Mouse (Mus musculus) midbrain, embryonic 15.5 days (tissue): ENCODE measurements around the gene Ugt1a8. TPM values are rescaled to one million over a fixed set of nuclear protein-coding genes. Genes with fewer than 3 reads are reported as not detected.
"Not testable (repeated sequence)": the region's sequence is repeated elsewhere in the genome, so short reads cannot be mapped to it uniquely, and the experiment has no call there.

ENCODE experiments used
- ATAC-seq: fragments of 200-750 bp; cut with Nextera tagmentation; replicated peaks from 2 replicates; pipeline ENCODE4 v1.8.0; 2017; ENCODE audit warnings: moderate TSS enrichment
- H3K27ac ChIP-seq: fragments of 300-500 bp; sonication (generic); 2 replicates; pipeline ENCODE4 v1.5.1; 2015; ENCODE audit warnings: mild to moderate bottlenecking, inconsistent platforms
- H3K27me3 ChIP-seq: fragments of 300-500 bp; sonication (generic); replicated peaks from 2 replicates; pipeline ENCODE4 v1.6.1; 2015; ENCODE audit warnings: inconsistent platforms
- H3K36me3 ChIP-seq: fragments of 300-500 bp; sonication (generic); replicated peaks from 2 replicates; pipeline ENCODE4 v1.6.1; 2015; ENCODE audit warnings: inconsistent platforms
- H3K4me1 ChIP-seq: fragments of 300-500 bp; sonication (generic); 2 replicates; pipeline ENCODE4 v1.6.1; 2015; ENCODE audit warnings: inconsistent platforms
- H3K4me2 ChIP-seq: fragments of 300-500 bp; sonication (generic); 2 replicates; pipeline ENCODE4 v1.6.1; 2015; ENCODE audit warnings: inconsistent platforms, mild to moderate bottlenecking, moderate library complexity
- H3K4me3 ChIP-seq: fragments of 300-500 bp; sonication (generic); 2 replicates; pipeline ENCODE4 v1.5.1; 2015; ENCODE audit warnings: mild to moderate bottlenecking, inconsistent platforms
- H3K9ac ChIP-seq: fragments of 300-500 bp; sonication (generic); 2 replicates; pipeline ENCODE4 v1.6.1; 2015; ENCODE audit warnings: mild to moderate bottlenecking, inconsistent platforms
- H3K9me3 ChIP-seq: fragments of 300-500 bp; sonication (generic); 2 replicates; pipeline ENCODE4 v1.6.1; 2016; ENCODE audit warnings: inconsistent platforms
- WGBS: fragments of 180-500 bp; shearing (Covaris S2); methylation state at CpG from one replicate; pipeline ENCODE4 v1.1.7; 2015; ENCODE audit warnings: mixed read lengths; 5-methylcytosine and 5-hydroxymethylcytosine counted together
- polyA plus RNA-seq: library from polyadenylated mRNA; unstranded; fragments of >200 nt; fragmentation: Nextera tagmentation; extraction: Ambion mirVana; gene quantifications from 2 replicates; pipeline ENCODE4 v1.2.1, GENCODE M21; 2015

Gene Ugt1a8
- polyA plus RNA-seq, 1 experiment from 2014 or later, result not detected

DNA sequence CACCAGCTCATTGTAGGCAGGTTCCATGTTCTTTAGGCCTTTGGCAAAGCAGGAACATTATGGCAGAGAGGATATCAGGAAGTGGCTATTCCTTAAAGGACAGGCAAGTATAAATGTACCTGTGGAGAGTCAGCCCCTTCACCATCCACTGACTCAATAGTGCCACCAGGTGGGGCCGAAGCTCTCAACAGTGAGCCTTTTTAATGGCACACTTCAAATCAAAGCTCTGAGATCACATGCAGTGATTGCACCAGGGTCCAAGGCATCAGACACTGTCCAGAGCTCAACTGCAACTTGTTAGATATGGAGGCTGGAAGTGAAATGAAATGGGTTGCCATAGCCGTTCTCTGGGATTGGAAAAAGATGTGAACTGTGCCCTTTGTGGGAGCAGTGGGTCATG is 57.7 kb downstream of the Ugt1a8 start:
- 78% methylated on average over 2 of the region's 2 CpGs for WGBS
- ATAC-seq, result not testable (repeated sequence)

DNA sequence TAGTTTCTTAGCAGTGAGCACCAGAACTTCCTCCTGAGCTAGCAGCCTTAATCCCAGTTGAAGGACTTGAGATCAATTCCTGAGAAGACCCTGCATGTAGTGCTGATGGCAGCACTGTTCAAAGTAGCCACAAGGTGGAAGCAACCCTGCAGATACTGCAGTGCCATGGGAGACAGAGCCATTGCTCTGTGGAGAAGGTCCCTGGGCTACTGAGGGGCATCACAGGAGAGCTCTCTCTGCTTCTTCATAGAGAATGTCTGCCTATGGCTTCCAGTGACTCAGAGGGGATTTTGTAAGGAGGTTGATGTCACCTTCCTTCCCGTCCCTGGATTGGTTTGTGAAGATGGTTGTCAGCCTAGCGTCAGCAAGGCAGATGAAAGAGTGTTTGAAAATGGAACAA is 62.5 kb downstream of the Ugt1a8 start:
- not testable (repeated sequence) for H3K9me3 ChIP-seq, H3K36me3 ChIP-seq, H3K4me3 ChIP-seq, H3K9ac ChIP-seq, H3K27ac ChIP-seq, H3K27me3 ChIP-seq, H3K4me1 ChIP-seq, ATAC-seq, H3K4me2 ChIP-seq
- WGBS, result 75% methylated on average over 2 of the region's 2 CpGs

More for the DNA sequence above, 57.7 kb downstream of the Ugt1a8 start:
- H3K36me3 ChIP-seq, H3K4me1 ChIP-seq, H3K9ac ChIP-seq, H3K4me3 ChIP-seq, H3K9me3 ChIP-seq, H3K27me3 ChIP-seq, H3K4me2 ChIP-seq, H3K27ac ChIP-seq: not testable (repeated sequence)

DNA sequence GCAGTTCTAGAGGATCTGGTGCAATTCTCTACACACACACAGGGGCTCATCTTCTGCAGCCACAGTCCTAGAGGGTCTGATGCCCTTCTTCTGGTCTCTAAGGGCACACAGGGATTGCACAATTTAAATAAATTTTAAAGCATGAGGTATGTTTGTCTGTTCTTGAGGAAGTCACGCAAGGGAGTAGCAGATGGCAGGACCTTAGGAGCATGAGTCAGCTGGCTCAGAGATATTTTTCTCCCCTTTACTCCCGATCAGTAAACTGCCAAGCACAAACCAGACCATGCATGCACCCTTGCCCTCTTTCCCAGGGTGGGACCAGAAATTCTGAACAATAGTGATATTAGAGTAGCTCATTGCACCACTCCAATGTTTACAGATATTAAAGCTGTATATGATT is 70.8 kb downstream of the Ugt1a8 start:
- no peaks in the 10 kb centered on the region for H3K4me1 ChIP-seq
- no peak overlapping the region for H3K9ac ChIP-seq
- H3K27me3 ChIP-seq, result no peaks in the 10 kb centered on the region
- H3K27ac ChIP-seq, result no peak overlapping the region
- ATAC-seq, result no peak
- no peak overlapping the region for H3K4me3 ChIP-seq
- no peak overlapping the region for H3K4me2 ChIP-seq
- 82% methylated on average over 2 of the region's 2 CpGs for WGBS
- H3K36me3 ChIP-seq, result no peaks in the 10 kb centered on the region
- no peaks in the 10 kb centered on the region for H3K9me3 ChIP-seq

DNA sequence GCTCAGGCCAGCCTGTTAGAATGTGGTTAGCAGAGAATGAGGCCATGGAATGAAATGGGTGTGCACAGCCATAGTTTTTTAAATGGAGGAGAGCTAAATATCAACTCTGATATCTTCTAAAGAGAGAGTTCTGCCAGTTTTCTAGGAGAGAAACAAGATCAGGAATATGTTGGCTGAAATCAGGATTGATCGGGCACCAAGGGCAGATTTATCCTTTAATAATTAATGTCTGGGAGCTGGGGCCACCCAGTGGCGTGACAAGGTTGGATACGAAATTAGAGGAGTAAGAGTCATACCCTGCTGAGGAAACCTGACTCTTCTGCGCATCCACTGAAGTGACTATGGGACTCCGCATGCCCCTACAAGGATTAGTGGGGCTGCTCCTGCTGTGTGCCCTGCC is 78.1 kb downstream of the Ugt1a8 start, which contains the start of gene Ugt1a5:
Gene Ugt1a5 (plus strand): TSS at position 302 of the 400 bp plus-strand sequence.
- Histone ChIP-seq H3K4me3 (no peak within 1 kb of the TSS), H3K27me3 (no peaks in the 10 kb centered on the region), H3K36me3 (no peaks in the 10 kb centered on the region), H3K4me1 (no peaks in the 10 kb centered on the region), H3K9ac (no peak within 1 kb of the TSS), H3K27ac (no peak within 1 kb of the TSS), H3K9me3 (no peaks in the 10 kb centered on the region), H3K4me2 (no peak within 1 kb of the TSS)
- 82% methylated on average over 5 of the region's 5 CpGs for WGBS
- no peak for ATAC-seq

DNA sequence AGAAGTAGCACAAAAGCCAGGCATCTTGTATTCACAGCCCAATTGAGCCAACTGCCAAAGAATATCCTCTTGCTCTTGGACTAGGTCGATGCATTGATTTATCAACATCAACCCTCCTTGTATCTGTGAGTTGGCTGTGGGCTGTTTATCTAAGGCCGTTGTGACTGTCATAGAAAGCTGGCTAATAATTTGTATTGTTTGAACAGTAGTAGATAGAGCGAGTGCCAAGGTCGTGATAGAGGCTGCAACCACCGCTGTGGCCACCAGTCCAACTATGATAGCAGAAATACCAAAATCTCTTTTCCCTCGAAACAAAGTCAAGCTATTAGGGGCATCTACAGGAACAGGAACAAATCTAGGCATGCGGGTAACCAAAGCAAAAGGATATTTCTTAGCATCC is 84.6 kb downstream of the Ugt1a8 start:
- not testable (repeated sequence) for H3K4me2 ChIP-seq, H3K4me3 ChIP-seq, H3K27me3 ChIP-seq, H3K9me3 ChIP-seq, H3K4me1 ChIP-seq, ATAC-seq, H3K27ac ChIP-seq, H3K9ac ChIP-seq, H3K36me3 ChIP-seq
- WGBS, result 85% methylated on average over 7 of the region's 7 CpGs

DNA sequence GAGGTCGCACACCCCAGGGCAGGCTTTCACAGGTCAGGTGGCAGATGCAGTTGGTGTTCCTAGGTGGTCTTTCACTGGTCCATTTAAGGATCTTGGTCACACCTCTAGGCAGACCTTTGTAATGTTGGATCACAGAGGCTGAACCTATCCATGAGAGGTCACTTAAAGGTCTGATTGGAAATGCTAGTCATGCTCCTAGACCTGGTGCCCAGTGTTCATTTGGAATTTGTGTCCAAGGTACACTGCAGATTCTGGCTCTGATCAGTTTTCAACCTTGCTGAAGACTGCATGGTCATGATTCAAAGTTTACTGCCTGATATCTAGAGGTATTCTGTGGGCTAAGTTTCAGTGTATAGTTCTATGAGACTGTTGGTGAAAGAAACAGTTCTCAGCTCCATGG is 92.0 kb downstream of the Ugt1a8 start:
- no peak for ATAC-seq
- 96% methylated on average over 1 of the region's 1 CpGs for WGBS
- Histone ChIP-seq H3K9me3 (peaks cover 2% of the 10 kb centered on the region; the same call in 1 of the 2 replicates), H3K27ac (no peak overlapping the region), H3K4me3 (no peak overlapping the region), H3K36me3 (no peaks in the 10 kb centered on the region), H3K9ac (no peak overlapping the region), H3K4me1 (no peaks in the 10 kb centered on the region), H3K4me2 (no peak overlapping the region), H3K27me3 (no peaks in the 10 kb centered on the region)

DNA sequence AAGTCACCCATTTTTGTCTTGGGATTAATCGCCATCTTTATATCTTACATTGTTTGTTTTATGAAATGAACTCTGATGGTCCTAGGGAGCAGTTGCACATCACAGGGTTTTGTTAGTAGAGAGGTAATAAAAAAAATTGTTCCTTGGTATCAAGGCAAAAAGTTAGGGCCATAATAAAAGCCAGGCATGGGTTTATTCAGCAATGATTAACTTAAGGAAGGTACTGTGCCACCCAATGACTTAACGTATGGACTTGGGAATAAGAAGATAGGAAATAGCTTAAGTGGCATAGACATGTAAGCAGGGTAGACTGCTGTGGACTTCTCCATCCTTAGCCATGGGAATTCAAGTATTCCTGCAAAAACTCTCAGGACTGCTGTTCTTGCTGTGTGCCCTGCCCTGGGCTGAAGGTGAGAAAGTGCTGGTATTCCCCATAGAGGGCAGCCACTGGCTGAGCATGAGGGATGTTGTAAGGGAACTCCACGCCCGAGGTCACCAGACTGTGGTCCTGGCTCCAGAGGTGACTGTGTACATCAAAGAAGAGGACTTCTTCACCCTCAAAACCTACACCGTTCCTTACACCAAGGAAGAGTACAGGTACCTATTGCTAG is 98.8 kb downstream of the Ugt1a8 start:
- ATAC-seq, result no peak
- no peaks in the 10 kb centered on the region for H3K27me3 ChIP-seq
- no peak overlapping the region for H3K4me3 ChIP-seq
- no peak overlapping the region for H3K9ac ChIP-seq
- no peaks in the 10 kb centered on the region for H3K9me3 ChIP-seq
- H3K4me2 ChIP-seq, result no peak overlapping the region
- H3K36me3 ChIP-seq, result no peaks in the 10 kb centered on the region
- 88% methylated on average over 5 of the region's 5 CpGs for WGBS
- H3K4me1 ChIP-seq, result no peaks in the 10 kb centered on the region
- no peak overlapping the region for H3K27ac ChIP-seq

DNA sequence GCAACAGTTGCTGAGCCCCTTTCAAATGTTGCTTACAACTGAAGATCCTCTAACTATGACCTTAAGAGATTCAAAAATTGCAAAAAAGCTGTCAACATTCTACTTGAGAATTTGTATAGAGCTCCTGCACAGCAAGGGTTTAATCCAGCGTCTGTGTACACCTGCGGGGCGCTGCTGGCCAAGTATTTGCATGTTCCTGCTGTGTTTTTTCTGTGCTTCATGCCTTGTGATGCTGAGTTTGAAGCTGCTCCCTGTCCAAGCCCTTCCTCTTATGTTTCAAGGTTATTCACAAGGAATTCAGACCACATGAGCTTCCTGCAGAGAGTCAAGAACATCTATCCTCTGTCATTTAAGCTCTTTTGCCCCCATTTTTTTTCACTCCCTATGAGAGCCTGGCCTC is 104.5 kb downstream of the Ugt1a8 start:
- H3K4me2 ChIP-seq, result no peak overlapping the region
- H3K9ac ChIP-seq, result no peak overlapping the region
- no peaks in the 10 kb centered on the region for H3K36me3 ChIP-seq
- H3K4me3 ChIP-seq, result no peak overlapping the region
- no peaks in the 10 kb centered on the region for H3K27me3 ChIP-seq
- H3K9me3 ChIP-seq, result no peaks in the 10 kb centered on the region
- no peak overlapping the region for H3K27ac ChIP-seq
- no peak for ATAC-seq
- WGBS, result 73% methylated on average over 3 of the region's 3 CpGs
- H3K4me1 ChIP-seq, result no peaks in the 10 kb centered on the region

DNA sequence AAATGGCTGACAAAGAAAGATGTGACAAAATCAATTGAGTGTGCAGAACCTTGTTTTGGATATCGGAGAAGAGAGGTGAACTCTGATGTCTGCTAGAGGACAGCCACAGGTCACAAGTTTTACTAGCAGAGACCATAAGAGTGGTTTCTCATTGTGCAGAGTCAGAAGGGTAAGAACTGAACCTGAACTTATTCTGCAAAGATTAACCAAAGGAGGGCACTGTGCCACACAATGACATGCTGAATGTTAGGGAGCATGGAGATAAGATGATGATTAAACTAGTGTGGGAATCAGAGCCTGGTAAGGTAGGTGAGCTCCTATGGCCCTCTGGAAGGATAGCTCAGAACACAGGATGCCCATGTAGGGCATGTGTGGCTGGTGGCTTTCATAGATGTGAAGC is 108.1 kb downstream of the Ugt1a8 start:
- Histone ChIP-seq H3K9ac (no peak overlapping the region), H3K36me3 (no peaks in the 10 kb centered on the region), H3K4me3 (no peak overlapping the region), H3K27ac (no peak overlapping the region), H3K4me2 (no peak overlapping the region), H3K4me1 (no peaks in the 10 kb centered on the region), H3K27me3 (no peaks in the 10 kb centered on the region), H3K9me3 (no peaks in the 10 kb centered on the region)
- WGBS, result 87% methylated on average over 1 of the region's 1 CpGs
- no peak for ATAC-seq

DNA sequence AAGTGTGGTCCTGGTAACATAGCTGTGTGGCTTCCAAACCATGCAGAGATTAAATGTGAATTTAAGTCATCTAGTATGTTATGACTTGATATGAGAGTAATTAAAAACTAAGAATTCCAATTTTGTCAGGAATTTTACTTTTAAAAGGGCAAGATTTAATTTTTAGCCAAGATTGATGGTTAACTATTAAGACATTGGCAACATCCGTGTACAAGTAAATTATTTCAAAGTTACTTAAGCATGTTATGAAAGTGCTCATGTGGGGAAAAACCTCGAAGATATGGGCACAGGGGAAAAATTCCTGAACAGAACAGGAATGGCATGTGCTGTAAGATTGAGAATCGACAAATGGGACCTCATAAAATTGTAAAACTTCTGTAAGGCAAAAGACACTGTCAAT is 109.8 kb downstream of the Ugt1a8 start:
- H3K9ac ChIP-seq, result no peak overlapping the region
- H3K4me2 ChIP-seq, result no peak overlapping the region
- H3K27me3 ChIP-seq, result no peaks in the 10 kb centered on the region
- H3K27ac ChIP-seq, result no peak overlapping the region
- no peaks in the 10 kb centered on the region for H3K4me1 ChIP-seq
- no peak overlapping the region for H3K4me3 ChIP-seq
- no peaks in the 10 kb centered on the region for H3K9me3 ChIP-seq
- no peaks in the 10 kb centered on the region for H3K36me3 ChIP-seq
- WGBS, result 83% methylated on average over 3 of the region's 3 CpGs
- no peak for ATAC-seq

DNA sequence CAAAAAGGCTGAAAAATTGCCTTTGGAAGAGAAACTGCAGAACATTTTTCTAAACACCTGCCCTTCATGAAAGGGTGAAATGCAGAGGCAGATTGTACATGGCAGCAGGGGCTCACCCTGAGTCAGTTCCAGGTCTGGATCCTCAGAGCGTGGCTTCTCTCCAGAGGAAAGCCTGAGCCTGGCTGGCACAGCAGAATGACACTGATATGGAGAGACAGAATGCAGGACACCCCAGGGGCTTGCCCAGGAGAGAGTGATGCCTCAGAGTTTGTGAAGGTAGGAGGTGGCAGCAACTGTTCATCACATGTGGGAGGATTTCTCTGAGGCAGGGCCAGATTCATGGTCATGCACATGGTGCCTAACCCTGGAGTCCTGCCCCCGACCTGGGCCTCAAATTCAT is 112.4 kb downstream of the Ugt1a8 start:
- no peaks in the 10 kb centered on the region; the same call in 1 of the 2 replicates for H3K9me3 ChIP-seq
- peaks cover 1% of the 10 kb centered on the region for H3K4me1 ChIP-seq
- H3K9ac ChIP-seq, result no peak overlapping the region
- WGBS, result 63% methylated on average over 2 of the region's 2 CpGs
- ATAC-seq, result no peak
- H3K27ac ChIP-seq, result no peak overlapping the region
- H3K36me3 ChIP-seq, result no peaks in the 10 kb centered on the region
- H3K27me3 ChIP-seq, result no peaks in the 10 kb centered on the region
- no peak overlapping the region for H3K4me3 ChIP-seq
- no peak overlapping the region for H3K4me2 ChIP-seq

DNA sequence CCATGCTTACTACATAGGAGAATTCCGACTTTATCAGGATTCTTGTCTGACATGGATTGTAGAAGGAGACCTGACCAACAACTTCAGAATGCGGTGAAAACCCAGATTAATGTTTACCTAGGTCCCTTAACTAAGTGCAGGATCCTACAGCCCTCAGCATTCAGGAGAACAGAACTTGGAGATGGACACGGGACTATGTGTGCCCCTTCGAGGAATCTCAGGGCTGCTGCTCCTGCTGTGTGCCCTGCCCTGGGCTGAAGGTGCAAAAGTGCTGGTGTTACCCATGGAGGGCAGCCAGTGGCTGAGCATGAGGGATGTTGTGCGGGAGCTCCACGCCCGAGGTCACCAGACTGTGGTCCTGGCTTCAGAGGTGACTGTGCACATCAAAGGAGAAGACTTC is 112.8 kb downstream of the Ugt1a8 start, which contains the start of gene Ugt1a2:
Gene Ugt1a2 (plus strand): TSS at position 146 of the 400 bp plus-strand sequence.
- Histone ChIP-seq H3K27ac (no peak within 1 kb of the TSS), H3K27me3 (no peaks in the 10 kb centered on the region), H3K4me1 (peaks cover 6% of the 10 kb centered on the region), H3K4me2 (no peak within 1 kb of the TSS), H3K36me3 (no peaks in the 10 kb centered on the region), H3K9me3 (no peaks in the 10 kb centered on the region; the same call in 1 of the 2 replicates), H3K9ac (no peak within 1 kb of the TSS), H3K4me3 (no peak within 1 kb of the TSS)
- WGBS, result 88% methylated on average over 7 of the region's 7 CpGs
- no peak for ATAC-seq

DNA sequence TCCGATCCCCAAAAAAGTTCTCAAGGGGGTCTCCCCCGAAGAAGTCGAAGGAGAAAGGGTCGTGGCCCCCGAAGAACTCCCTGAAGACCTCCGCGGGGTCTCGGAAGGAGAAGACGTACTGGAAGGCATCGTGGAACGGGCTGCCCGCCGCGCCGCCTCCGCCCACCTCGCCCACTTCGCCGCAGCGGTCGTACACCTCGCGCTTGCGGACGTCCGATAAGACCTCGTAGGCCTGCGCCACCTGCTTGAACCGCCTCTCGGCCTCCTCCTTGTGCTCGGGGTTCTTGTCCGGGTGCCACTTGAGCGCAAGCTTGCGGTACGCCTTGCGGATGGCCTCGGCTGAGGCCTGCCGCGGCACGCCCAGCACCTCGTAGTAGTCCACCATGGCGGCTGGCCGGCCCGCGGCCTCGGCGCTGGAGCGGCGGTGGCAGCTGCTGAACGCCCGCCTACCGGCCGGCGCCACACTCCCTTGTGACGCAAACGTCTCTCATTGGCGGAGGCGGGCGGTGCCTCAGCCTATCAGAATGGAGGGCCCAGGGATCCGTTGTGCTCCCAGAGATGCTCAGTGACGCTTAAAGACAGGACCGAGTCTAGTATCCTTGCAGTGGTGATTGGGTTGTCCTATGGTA is 117.8 kb downstream of the Ugt1a8 start, which contains the start of gene Dnajb3:
Gene Dnajb3 (minus strand): TSS at position 489 of the 629 bp plus-strand sequence.
- no peaks in the 10 kb centered on the region for H3K27me3 ChIP-seq
- no peaks in the 10 kb centered on the region for H3K36me3 ChIP-seq
- H3K4me2 ChIP-seq, result peak within 1 kb of the TSS; percentile 89
- peak within 1 kb of the TSS; percentile 73 for H3K9ac ChIP-seq
- peak within 1 kb of the TSS; percentile 58; the same call in 1 of the 2 replicates for H3K27ac ChIP-seq
- peaks cover 10% of the 10 kb centered on the region for H3K4me1 ChIP-seq
- peak; percentile 100 for ATAC-seq
- H3K4me3 ChIP-seq, result peak within 1 kb of the TSS; percentile 58
- 6% methylated on average over 62 of the region's 62 CpGs for WGBS
- H3K9me3 ChIP-seq, result no peaks in the 10 kb centered on the region; the same call in 1 of the 2 replicates
